Mouse (Mus musculus): ENCODE measurements around the gene Tnfrsf14.

GRCm38 (mm10) chr4:154943323-154944039, 15.1 kb upstream of the Tnfrsf14 start:
- TF ChIP-seq CTCF (IDR thresholded peaks at IDR 0.05; ENCODE audit: low read depth) (no peak), EP300 (IDR thresholded peaks at IDR 0.05; ENCODE audit: low read depth) (no peak)

All from liver, postnatal 0 days (tissue).